11 mouse cellular contexts compared by ENCODE assay signal in the genomic region with DNA sequence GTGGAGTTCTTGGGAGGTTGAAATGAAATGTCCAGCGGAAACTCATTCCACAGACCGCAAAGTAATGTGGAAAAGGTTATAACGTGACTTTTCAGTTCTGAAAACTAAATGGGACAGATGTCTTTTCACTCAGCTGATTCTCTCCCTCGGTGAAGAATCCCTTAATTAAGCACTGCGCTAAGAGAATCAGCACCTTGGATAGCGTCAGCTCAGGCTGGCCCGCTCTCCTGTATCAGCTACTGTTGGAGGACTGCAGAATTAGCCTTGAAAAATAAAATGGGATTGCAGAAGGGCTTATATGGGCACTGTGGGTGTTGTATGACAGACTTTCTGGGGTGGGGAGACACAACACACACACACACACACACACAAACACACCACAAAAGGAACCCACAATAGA. TPM values are rescaled to one million over a fixed set of nuclear protein-coding genes. Genes with fewer than 3 reads are reported as not detected.
DNase-seq lines count a peak whose midpoint lies in the region; ATAC-seq and TF ChIP-seq lines count a peak whose summit lies in the region.
"Had no signal": no experiment of that assay in that cellular context is flagged by ENCODE, and none has a peak within 500 bp of the region (broad histone marks: within the 10 kb centered on the region; RNA-seq: fewer than 3 reads in every experiment).

No protein-coding gene starts in this region.

- no peak for ATAC-seq in heart, postnatal 0 days (ENCODE audit: insufficient read depth, low read depth)
- ATAC-seq in neural tube, embryonic 11.5 days (ENCODE audit: insufficient read depth, low FRiP score, low TSS enrichment): no peak
- ATAC-seq in neural tube, embryonic 15.5 days (ENCODE audit: low FRiP score): no peak
- ATAC-seq in intestine, embryonic 15.5 days: no peak

- TF ChIP-seq CTCF in heart, postnatal 0 days (IDR thresholded peaks at IDR 0.05; ENCODE audit: low read depth): no peak
- TF ChIP-seq CTCF in left cerebral cortex, adult 2 months (IDR thresholded peaks at IDR 0.05): no peak

- no peak overlapping the region for H3K9ac ChIP-seq in heart, postnatal 0 days (replicated peaks; ENCODE audit: low read depth, low read length)
- no peak overlapping the region for H3K9ac ChIP-seq in neural tube, embryonic 11.5 days (ENCODE audit: low read length)
- H3K9ac ChIP-seq in neural tube, embryonic 15.5 days (replicated peaks): no peak overlapping the region
- no peak overlapping the region for H3K9ac ChIP-seq in intestine, embryonic 15.5 days

- no peak overlapping the region for H3K4me2 ChIP-seq in heart, postnatal 0 days (ENCODE audit: low read depth, low read length)
- H3K4me2 ChIP-seq in neural tube, embryonic 11.5 days (ENCODE audit: low read depth): no peak overlapping the region
- H3K4me2 ChIP-seq in neural tube, embryonic 15.5 days: no peak overlapping the region
- H3K4me2 ChIP-seq in intestine, embryonic 15.5 days (replicated peaks): no peak overlapping the region

- H3K4me3 ChIP-seq in heart, postnatal 0 days (ENCODE audit: low read depth, low read length): no peak overlapping the region
- no peak overlapping the region for H3K4me3 ChIP-seq in neural tube, embryonic 11.5 days (ENCODE audit: low read depth, low read length)
- H3K4me3 ChIP-seq in neural tube, embryonic 15.5 days (replicated peaks): no peak overlapping the region
- H3K4me3 ChIP-seq in embryonic facial prominence, embryonic 10.5 days: no peak overlapping the region
- no peak overlapping the region for H3K4me3 ChIP-seq in intestine, embryonic 15.5 days (replicated peaks)
- H3K4me3 ChIP-seq in left cerebral cortex, adult 2 months: no peak overlapping the region
- H3K4me3 ChIP-seq: layer of hippocampus, adult 2 months had no signal

- DNase-seq in heart, postnatal 0 days (ENCODE audit: low spot score): peak; percentile 47
- no peak for DNase-seq in heart, postnatal 36 days
- DNase-seq in neural tube, embryonic 11.5 days (ENCODE audit: low spot score): peak; percentile 23
- peak; percentile 50 for DNase-seq in embryonic facial prominence, embryonic 10.5 days (ENCODE audit: low spot score)
- DNase-seq in retina, postnatal 1 day: peak; percentile 62
- no peak for DNase-seq in left cerebral cortex, adult 2 months (ENCODE audit: extremely low spot score in 1 of 2, low spot score in 2 of 2)
- DNase-seq: cerebellum, adult 11-12 months had no signal

- no peaks in the 10 kb centered on the region for H3K9me3 ChIP-seq in heart, postnatal 0 days (replicated peaks; ENCODE audit: control insufficient read depth, low read length)
- no peaks in the 10 kb centered on the region for H3K9me3 ChIP-seq in neural tube, embryonic 11.5 days (ENCODE audit: control insufficient read depth, low read length)
- no peaks in the 10 kb centered on the region for H3K9me3 ChIP-seq in neural tube, embryonic 15.5 days (replicated peaks)
- no peaks in the 10 kb centered on the region for H3K9me3 ChIP-seq in embryonic facial prominence, embryonic 10.5 days
- H3K9me3 ChIP-seq in intestine, embryonic 15.5 days: no peaks in the 10 kb centered on the region

- no peak for TF ChIP-seq EP300 in heart, postnatal 0 days (IDR thresholded peaks at IDR 0.05; ENCODE audit: low read depth)

- no peaks in the 10 kb centered on the region for H3K4me1 ChIP-seq in heart, postnatal 0 days (ENCODE audit: control insufficient read depth, insufficient read depth)
- H3K4me1 ChIP-seq in neural tube, embryonic 11.5 days (ENCODE audit: control insufficient read depth, insufficient read depth, low read length): no peaks in the 10 kb centered on the region; the same call in 1 of the 2 replicates
- H3K4me1 ChIP-seq in neural tube, embryonic 15.5 days: no peaks in the 10 kb centered on the region
- H3K4me1 ChIP-seq in embryonic facial prominence, embryonic 10.5 days: peaks cover 8% of the 10 kb centered on the region
- H3K4me1 ChIP-seq in intestine, embryonic 15.5 days (replicated peaks): peaks cover 13% of the 10 kb centered on the region; the same call in 1 of the 2 replicates

- WGBS in heart, postnatal 0 days: 10% methylated on average over 7 of the region's 7 CpGs
- 15% methylated on average over 7 of the region's 7 CpGs for WGBS in neural tube, embryonic 11.5 days
- 23% methylated on average over 7 of the region's 7 CpGs for WGBS in neural tube, embryonic 15.5 days
- 15% methylated on average over 7 of the region's 7 CpGs for WGBS in embryonic facial prominence, embryonic 10.5 days
- 15% methylated on average over 7 of the region's 7 CpGs for WGBS in intestine, embryonic 15.5 days

- no peaks in the 10 kb centered on the region for H3K36me3 ChIP-seq in heart, postnatal 0 days (replicated peaks; ENCODE audit: control insufficient read depth, insufficient read depth, low read length)
- no peaks in the 10 kb centered on the region for H3K36me3 ChIP-seq in neural tube, embryonic 11.5 days (ENCODE audit: control insufficient read depth, insufficient read depth, low read length)
- H3K36me3 ChIP-seq in neural tube, embryonic 15.5 days: no peaks in the 10 kb centered on the region
- H3K36me3 ChIP-seq in embryonic facial prominence, embryonic 10.5 days (replicated peaks): no peaks in the 10 kb centered on the region
- H3K36me3 ChIP-seq in intestine, embryonic 15.5 days: no peaks in the 10 kb centered on the region

- intact Hi-C loops in heart, postnatal 36 days (cut with DNase I): no loop called here
- intact Hi-C loops in left cerebral cortex, adult 2 months (cut with DNase I): no loop called here

- no peak overlapping the region for H3K27ac ChIP-seq in heart, postnatal 0 days (ENCODE audit: low read depth)
- H3K27ac ChIP-seq in neural tube, embryonic 11.5 days (ENCODE audit: low read depth, low read length): no peak overlapping the region
- no peak overlapping the region for H3K27ac ChIP-seq in neural tube, embryonic 15.5 days (replicated peaks)
- no peak overlapping the region for H3K27ac ChIP-seq in embryonic facial prominence, embryonic 10.5 days (replicated peaks)
- no peak overlapping the region for H3K27ac ChIP-seq in intestine, embryonic 15.5 days
- no peak overlapping the region for H3K27ac ChIP-seq in left cerebral cortex, adult 2 months
- H3K27ac ChIP-seq: layer of hippocampus, adult 2 months had no signal

- 0 out of 2 replicates have a peak, but pooled peaks cover 7% of the 10 kb centered on the region for H3K27me3 ChIP-seq in heart, postnatal 0 days (ENCODE audit: control insufficient read depth, insufficient read depth, low read length)
- H3K27me3 ChIP-seq in neural tube, embryonic 11.5 days (ENCODE audit: control insufficient read depth, insufficient read depth, low read length): peaks cover 8% of the 10 kb centered on the region; the same call in 1 of the 2 replicates
- H3K27me3 ChIP-seq in neural tube, embryonic 15.5 days (replicated peaks): peaks cover 23% of the 10 kb centered on the region
- H3K27me3 ChIP-seq in embryonic facial prominence, embryonic 10.5 days (replicated peaks; ENCODE audit: low read depth, poor library complexity, severe bottlenecking): peaks cover 24% of the 10 kb centered on the region
- no peaks in the 10 kb centered on the region for H3K27me3 ChIP-seq in intestine, embryonic 15.5 days (replicated peaks)

RNA-seq across cellular contexts. Expression of a gene that starts 33.4 kb away (rescaled TPM):
- not detected in 2 replicates for total RNA-seq in heart, postnatal 0 days (2014; rRNA removed; ENCODE audit: low replicate concordance)
- polyA plus RNA-seq in heart, postnatal 0 days (2015; fragmentation: Nextera tagmentation; extraction: Ambion mirVana): 0.18 and 0.41 TPM in 2 replicates
- total RNA-seq in heart, postnatal 36 days (2021): not detected
- not detected in 2 replicates for polyA plus RNA-seq in neural tube, embryonic 11.5 days (2014; fragmentation: Nextera tagmentation; extraction: Ambion mirVana)
- not detected in 2 replicates for polyA plus RNA-seq in neural tube, embryonic 15.5 days (2015; fragmentation: Nextera tagmentation; extraction: Ambion mirVana)
- not detected in 2 replicates for polyA plus RNA-seq in embryonic facial prominence, embryonic 10.5 days (2016; fragmentation: Nextera tagmentation; extraction: Ambion mirVana)
- polyA plus RNA-seq in intestine, embryonic 15.5 days (2015; fragmentation: Nextera tagmentation; extraction: Ambion mirVana): not detected in 2 replicates
- total RNA-seq in left cerebral cortex, adult 2 months (2021): not detected
- total RNA-seq: layer of hippocampus, adult 2 months had no signal

RNA-seq across cellular contexts. Expression of a gene that starts 47.7 kb away (rescaled TPM):
- total RNA-seq in heart, postnatal 0 days (2014; rRNA removed; ENCODE audit: low replicate concordance): 0.73 and 1.3 TPM in 2 replicates
- 0.47 and 0.61 TPM in 2 replicates for polyA plus RNA-seq in heart, postnatal 0 days (2015; fragmentation: Nextera tagmentation; extraction: Ambion mirVana)
- not detected for total RNA-seq in heart, postnatal 36 days (2021)
- 0.11 TPM in 1 of 2 replicates, not detected in the other for polyA plus RNA-seq in neural tube, embryonic 11.5 days (2014; fragmentation: Nextera tagmentation; extraction: Ambion mirVana)
- polyA plus RNA-seq in neural tube, embryonic 15.5 days (2015; fragmentation: Nextera tagmentation; extraction: Ambion mirVana): 0.11 TPM in 1 of 2 replicates, not detected in the other
- polyA plus RNA-seq in embryonic facial prominence, embryonic 10.5 days (2016; fragmentation: Nextera tagmentation; extraction: Ambion mirVana): 0.26 TPM in 1 of 2 replicates, not detected in the other
- polyA plus RNA-seq in intestine, embryonic 15.5 days (2015; fragmentation: Nextera tagmentation; extraction: Ambion mirVana): 0.20 and 0.21 TPM in 2 replicates
- total RNA-seq in left cerebral cortex, adult 2 months (2021): not detected
- total RNA-seq: layer of hippocampus, adult 2 months had no signal

RNA-seq across cellular contexts. Expression of a gene that starts 49.7 kb away (rescaled TPM):
- total RNA-seq in heart, postnatal 0 days (2014; rRNA removed; ENCODE audit: low replicate concordance): 0.15 TPM in 1 of 2 replicates, not detected in the other
- 0.05 and 0.26 TPM in 2 replicates for polyA plus RNA-seq in heart, postnatal 0 days (2015; fragmentation: Nextera tagmentation; extraction: Ambion mirVana)
- not detected for total RNA-seq in heart, postnatal 36 days (2021)
- polyA plus RNA-seq in neural tube, embryonic 11.5 days (2014; fragmentation: Nextera tagmentation; extraction: Ambion mirVana): 0.13 TPM in 1 of 2 replicates, not detected in the other
- 0.09 TPM in 1 of 2 replicates, not detected in the other for polyA plus RNA-seq in neural tube, embryonic 15.5 days (2015; fragmentation: Nextera tagmentation; extraction: Ambion mirVana)
- 0.06 TPM in 1 of 2 replicates, not detected in the other for polyA plus RNA-seq in embryonic facial prominence, embryonic 10.5 days (2016; fragmentation: Nextera tagmentation; extraction: Ambion mirVana)
- polyA plus RNA-seq in intestine, embryonic 15.5 days (2015; fragmentation: Nextera tagmentation; extraction: Ambion mirVana): 0.10 and 0.18 TPM in 2 replicates
- total RNA-seq in left cerebral cortex, adult 2 months (2021): not detected
- total RNA-seq: layer of hippocampus, adult 2 months had no signal
- polyA plus RNA-seq: urinary bladder, adult 2 months had no signal

RNA-seq across cellular contexts. Expression of a gene that starts 57.3 kb away (rescaled TPM):
- 21.0 and 30.9 TPM in 2 replicates for total RNA-seq in heart, postnatal 0 days (2014; rRNA removed; ENCODE audit: low replicate concordance)
- polyA plus RNA-seq in heart, postnatal 0 days (2015; fragmentation: Nextera tagmentation; extraction: Ambion mirVana): 3.9 and 4.2 TPM in 2 replicates
- 1 to 10 TPM; 6.3 to 8.0 TPM for total RNA-seq in heart, postnatal 36 days (2021)
- polyA plus RNA-seq in neural tube, embryonic 11.5 days (2014; fragmentation: Nextera tagmentation; extraction: Ambion mirVana): 1.6 and 1.9 TPM in 2 replicates
- 1.7 and 2.7 TPM in 2 replicates for polyA plus RNA-seq in neural tube, embryonic 15.5 days (2015; fragmentation: Nextera tagmentation; extraction: Ambion mirVana)
- polyA plus RNA-seq in embryonic facial prominence, embryonic 10.5 days (2016; fragmentation: Nextera tagmentation; extraction: Ambion mirVana): 0.89 and 0.96 TPM in 2 replicates
- 6.3 and 7.6 TPM in 2 replicates for polyA plus RNA-seq in intestine, embryonic 15.5 days (2015; fragmentation: Nextera tagmentation; extraction: Ambion mirVana)
- total RNA-seq in left cerebral cortex, adult 2 months (2021): 1 to 10 TPM; 1.3 to 1.9 TPM

Comparison
In these comparisons a context has a peak if more than half of its experiments do, and no peak if none do; other contexts are left out.
1. DNase-seq: peak in heart, postnatal 0 days (single experiment), neural tube, embryonic 11.5 days (single experiment), embryonic facial prominence, embryonic 10.5 days (single experiment) and retina, postnatal 1 day (single experiment); none in heart, postnatal 36 days (0 of 2) and left cerebral cortex, adult 2 months (0 of 2).